Mouse (Mus musculus) neural tube, embryonic 12.5 days (tissue): ENCODE data around the gene Dcaf1. TPM values are rescaled to one million over a fixed set of nuclear protein-coding genes. Genes with fewer than 3 reads are reported as not detected.
A peak's percentile ranks its signal among the peaks of the same experiment; 100 is the strongest.

Experiments used
- ATAC-seq: fragments of 200-750 bp; cut with Nextera tagmentation; 2 replicates; pipeline ENCODE4 v1.8.0; 2017; ENCODE audit warnings: low read depth, mild to moderate bottlenecking, moderate TSS enrichment, moderate library complexity; ENCODE audit not compliant: low FRiP score
- H3K27ac ChIP-seq: fragments of 300-500 bp; sonication (generic); 2 replicates; pipeline ENCODE4 v1.5.1; 2016
- H3K27me3 ChIP-seq: fragments of 300-500 bp; sonication (generic); replicated peaks from 2 replicates; pipeline ENCODE4 v1.6.1; 2016; ENCODE audit warnings: mild to moderate bottlenecking
- H3K36me3 ChIP-seq: fragments of 300-500 bp; sonication (generic); 2 replicates; pipeline ENCODE4 v1.6.1; 2016; ENCODE audit warnings: mild to moderate bottlenecking
- H3K4me1 ChIP-seq: fragments of 300-500 bp; sonication (generic); 2 replicates; pipeline ENCODE4 v1.6.1; 2016
- H3K4me2 ChIP-seq: fragments of 300-500 bp; sonication (generic); replicated peaks from 2 replicates; pipeline ENCODE4 v1.6.1; 2016; ENCODE audit warnings: mild to moderate bottlenecking
- H3K4me3 ChIP-seq: fragments of 300-500 bp; sonication (generic); 2 replicates; pipeline ENCODE4 v1.5.1; 2016
- H3K9ac ChIP-seq: fragments of 300-500 bp; sonication (generic); 2 replicates; pipeline ENCODE4 v1.6.1; 2016; ENCODE audit warnings: mild to moderate bottlenecking
- H3K9me3 ChIP-seq: fragments of 300-500 bp; sonication (generic); 2 replicates; pipeline ENCODE4 v1.6.1; 2016; ENCODE audit warnings: mild to moderate bottlenecking
- WGBS: fragments of 180-500 bp; shearing (Covaris S2); methylation state at CpG from one replicate; pipeline ENCODE4 v1.1.7; 2016; 5-methylcytosine and 5-hydroxymethylcytosine counted together
- polyA plus RNA-seq: library from polyadenylated mRNA; unstranded; fragments of >200 nt; fragmentation: Nextera tagmentation; extraction: Ambion mirVana; gene quantifications from 2 replicates; pipeline ENCODE4 v1.2.1, GENCODE M21; 2016

The Dcaf1 gene
- 22.3 and 24.0 TPM in 2 replicates for polyA plus RNA-seq

DNA sequence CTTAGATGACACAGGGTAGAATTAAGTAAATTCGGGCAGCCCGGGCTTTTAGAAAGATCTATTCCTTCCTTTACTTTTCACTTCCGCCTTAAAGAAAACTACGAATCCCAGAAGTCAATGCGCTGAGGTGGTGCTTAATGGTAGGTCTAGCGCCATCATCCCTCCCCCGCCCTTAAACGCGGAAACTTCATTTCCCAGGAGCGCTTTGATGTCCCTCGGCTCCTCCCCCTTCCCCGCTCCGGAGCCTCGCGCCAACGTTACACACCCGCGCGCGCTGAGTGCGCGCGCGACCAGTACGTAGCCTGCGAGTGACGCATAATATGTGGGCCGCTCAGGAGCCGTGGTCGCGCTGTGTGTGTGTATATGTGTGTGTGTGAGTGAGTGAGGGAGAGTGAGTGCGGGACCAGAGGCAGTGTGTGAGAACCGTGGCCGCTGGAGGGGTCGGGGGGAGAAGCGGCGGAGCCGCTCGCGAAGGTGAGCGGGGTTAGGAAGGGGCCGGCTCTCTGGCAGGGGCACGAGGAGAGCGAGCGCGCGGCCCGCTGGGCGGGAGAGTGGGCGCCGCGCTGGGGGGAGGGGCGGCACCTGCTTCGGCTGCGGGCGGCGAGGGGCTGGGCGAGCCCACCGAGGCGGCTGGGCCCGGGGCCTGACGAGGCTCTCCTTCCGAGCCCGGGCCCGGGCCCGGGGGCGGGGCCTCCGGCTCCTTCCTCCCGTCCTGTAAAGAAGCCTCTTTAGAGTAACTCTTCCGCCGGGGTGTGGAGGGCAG is at the start of gene Dcaf1:
Gene Dcaf1 (plus strand): TSS at position 257 of the 763 bp plus-strand sequence.
- Histone ChIP-seq H3K9me3 (no peaks in the 10 kb centered on the region), H3K9ac (peak within 1 kb of the TSS; percentile 85), H3K36me3 (no peaks in the 10 kb centered on the region), H3K27ac (peak within 1 kb of the TSS; percentile 82), H3K4me3 (peak within 1 kb of the TSS; percentile 96), H3K27me3 (no peaks in the 10 kb centered on the region), H3K4me2 (peak within 1 kb of the TSS; percentile 86), H3K4me1 (no peaks in the 10 kb centered on the region; the same call in 1 of the 2 replicates)
- peak; percentile 98 for ATAC-seq
- WGBS, result under 1% methylated on average over 68 of the region's 71 CpGs

DNA sequence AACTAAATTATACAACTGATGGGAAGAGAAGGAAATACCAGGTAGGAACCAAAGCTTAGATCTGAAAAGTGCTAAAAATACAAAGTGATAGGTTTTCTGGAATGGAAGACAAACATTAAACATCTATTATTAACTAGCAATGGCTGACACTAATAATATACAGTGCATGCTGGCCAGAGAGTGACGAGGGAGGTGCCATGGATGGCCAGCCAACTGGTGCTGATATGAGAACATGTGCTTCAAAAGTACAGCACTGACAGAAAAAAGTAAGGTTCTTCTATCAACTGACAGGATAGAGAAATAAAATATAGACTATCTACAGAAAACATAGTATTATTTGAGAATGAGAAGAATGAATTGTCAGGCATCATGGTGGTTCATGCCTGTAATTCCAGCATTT is 45.6 kb upstream of the Dcaf1 start:
- ATAC-seq, result no peak
- Histone ChIP-seq H3K4me2 (no peak overlapping the region), H3K36me3 (no peaks in the 10 kb centered on the region), H3K27me3 (no peaks in the 10 kb centered on the region), H3K9me3 (no peaks in the 10 kb centered on the region), H3K27ac (no peak overlapping the region), H3K4me1 (no peaks in the 10 kb centered on the region), H3K4me3 (no peak overlapping the region), H3K9ac (no peak overlapping the region)
- whole genome bisulfite sequencing, result 90% methylated on average over 1 of the region's 1 CpGs

DNA sequence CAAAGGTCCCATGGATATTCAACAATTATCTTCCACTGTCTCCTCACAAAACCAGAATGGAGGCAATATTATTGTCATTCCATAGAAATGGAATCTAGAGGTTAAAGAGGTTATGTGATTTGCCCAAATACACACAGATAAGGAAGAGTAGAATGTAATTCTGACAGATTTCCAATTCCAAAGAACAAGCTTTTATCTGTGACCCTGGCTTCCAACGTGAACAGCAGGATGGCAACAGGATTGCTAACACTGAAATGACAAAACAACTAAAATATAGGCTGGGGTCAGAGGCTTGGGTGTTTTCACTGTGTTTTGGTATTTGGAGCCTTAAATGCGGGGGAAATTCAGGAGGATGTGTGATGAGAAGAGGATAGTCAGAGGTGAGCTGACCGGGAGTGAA is 44.3 kb upstream of the Dcaf1 start:
- H3K9me3 ChIP-seq, result no peaks in the 10 kb centered on the region
- H3K4me3 ChIP-seq, result no peak overlapping the region
- H3K27me3 ChIP-seq, result no peaks in the 10 kb centered on the region
- WGBS, result 93% methylated on average over 3 of the region's 3 CpGs
- H3K4me1 ChIP-seq, result no peaks in the 10 kb centered on the region
- no peak overlapping the region for H3K27ac ChIP-seq
- no peak overlapping the region for H3K4me2 ChIP-seq
- H3K9ac ChIP-seq, result no peak overlapping the region
- no peak for ATAC-seq
- no peaks in the 10 kb centered on the region for H3K36me3 ChIP-seq

DNA sequence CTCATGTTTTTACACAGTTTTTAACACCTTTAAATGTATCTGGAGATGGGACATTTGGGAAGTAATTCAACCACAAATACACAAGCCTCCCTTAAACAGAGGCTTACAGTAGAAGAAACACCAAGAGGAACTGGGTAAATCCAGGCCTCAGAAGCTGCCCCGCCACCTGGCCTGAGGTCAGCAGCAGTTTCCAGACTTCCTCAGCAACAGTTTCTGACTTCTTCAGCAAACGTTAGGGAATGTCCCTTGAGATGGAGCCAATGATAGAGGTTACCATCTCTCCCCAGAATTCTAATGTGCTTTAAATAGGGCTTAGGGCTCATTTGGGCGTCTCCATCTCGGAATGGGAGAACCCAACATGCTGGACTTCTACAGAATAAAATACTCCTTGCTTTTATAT is 43.4 kb upstream of the Dcaf1 start:
- Histone ChIP-seq H3K27me3 (no peaks in the 10 kb centered on the region), H3K4me2 (no peak overlapping the region), H3K36me3 (no peaks in the 10 kb centered on the region), H3K9me3 (no peaks in the 10 kb centered on the region), H3K27ac (no peak overlapping the region), H3K4me3 (no peak overlapping the region), H3K4me1 (no peaks in the 10 kb centered on the region), H3K9ac (no peak overlapping the region)
- ATAC-seq, result no peak
- WGBS, result 91% methylated on average over 4 of the region's 4 CpGs

DNA sequence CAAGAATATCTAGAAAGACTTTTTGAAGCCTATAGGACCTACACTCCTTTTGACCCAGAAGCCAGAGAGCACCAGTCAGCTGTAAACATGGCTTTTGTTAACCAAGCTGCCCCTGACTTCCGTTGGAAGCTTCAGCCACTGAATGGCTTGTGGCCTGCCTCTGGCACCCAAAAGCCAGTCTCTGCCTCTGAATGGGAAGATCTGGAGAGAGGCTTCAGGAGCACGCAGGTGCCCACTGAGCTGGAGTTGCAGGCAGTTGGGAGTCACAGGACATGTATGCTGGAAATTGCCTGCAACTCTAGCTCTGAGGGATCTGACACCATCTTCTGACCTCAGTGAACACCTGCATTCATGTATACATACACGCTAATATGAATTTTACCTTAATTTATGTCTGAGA is 41.6 kb upstream of the Dcaf1 start:
- ATAC-seq, result no peak
- Histone ChIP-seq H3K27me3 (no peaks in the 10 kb centered on the region), H3K27ac (no peak overlapping the region), H3K4me1 (no peaks in the 10 kb centered on the region), H3K9ac (no peak overlapping the region), H3K9me3 (no peaks in the 10 kb centered on the region), H3K4me2 (no peak overlapping the region), H3K36me3 (no peaks in the 10 kb centered on the region), H3K4me3 (no peak overlapping the region)
- 85% methylated on average over 3 of the region's 3 CpGs for WGBS

DNA sequence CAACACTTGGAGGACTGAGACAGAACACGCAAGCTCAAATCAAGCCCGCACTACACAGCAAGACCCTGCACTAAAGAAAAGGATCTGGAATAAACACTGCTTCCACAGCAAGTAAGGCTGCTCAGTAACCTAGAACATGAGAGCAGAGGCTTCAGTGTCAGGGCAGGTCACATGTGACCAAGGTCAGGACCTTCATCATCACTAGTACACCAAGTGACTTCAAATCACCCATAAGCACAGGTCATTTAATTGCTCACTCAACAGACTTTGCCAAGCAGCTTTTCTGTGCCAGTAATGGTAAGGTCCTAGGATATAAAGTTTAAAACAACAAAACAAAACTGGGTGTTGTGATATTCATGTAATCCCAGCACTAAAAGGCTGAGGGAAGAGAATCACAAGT is 38.1 kb upstream of the Dcaf1 start:
- H3K4me2 ChIP-seq, result no peak overlapping the region
- H3K4me3 ChIP-seq, result no peak overlapping the region
- H3K36me3 ChIP-seq, result no peaks in the 10 kb centered on the region
- 100% methylated on average over 2 of the region's 2 CpGs for WGBS
- no peak for ATAC-seq
- H3K9ac ChIP-seq, result no peak overlapping the region
- no peaks in the 10 kb centered on the region for H3K9me3 ChIP-seq
- H3K27ac ChIP-seq, result no peak overlapping the region
- H3K4me1 ChIP-seq, result peaks cover 5% of the 10 kb centered on the region
- H3K27me3 ChIP-seq, result no peaks in the 10 kb centered on the region

DNA sequence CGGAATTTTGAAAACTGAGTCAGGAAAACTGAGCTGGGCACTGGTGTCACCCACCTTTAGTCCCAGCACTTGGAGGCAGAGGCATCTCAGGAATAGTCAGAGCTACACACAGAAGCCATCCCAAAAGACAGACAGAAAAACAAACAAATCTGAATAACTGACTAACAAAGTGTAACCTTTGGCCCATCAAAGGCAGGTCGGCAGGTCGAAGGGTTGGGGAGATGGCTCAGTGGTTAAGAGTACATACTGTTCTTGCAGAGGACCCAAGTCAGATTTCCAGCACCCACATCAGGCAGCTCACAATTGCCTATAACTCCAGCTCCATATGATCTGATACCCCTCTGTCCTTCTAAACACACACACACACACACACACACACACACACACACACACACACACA is 36.5 kb upstream of the Dcaf1 start:
- WGBS, result 88% methylated on average over 3 of the region's 3 CpGs
- H3K27ac ChIP-seq, result no peak overlapping the region
- no peak for ATAC-seq

DNA sequence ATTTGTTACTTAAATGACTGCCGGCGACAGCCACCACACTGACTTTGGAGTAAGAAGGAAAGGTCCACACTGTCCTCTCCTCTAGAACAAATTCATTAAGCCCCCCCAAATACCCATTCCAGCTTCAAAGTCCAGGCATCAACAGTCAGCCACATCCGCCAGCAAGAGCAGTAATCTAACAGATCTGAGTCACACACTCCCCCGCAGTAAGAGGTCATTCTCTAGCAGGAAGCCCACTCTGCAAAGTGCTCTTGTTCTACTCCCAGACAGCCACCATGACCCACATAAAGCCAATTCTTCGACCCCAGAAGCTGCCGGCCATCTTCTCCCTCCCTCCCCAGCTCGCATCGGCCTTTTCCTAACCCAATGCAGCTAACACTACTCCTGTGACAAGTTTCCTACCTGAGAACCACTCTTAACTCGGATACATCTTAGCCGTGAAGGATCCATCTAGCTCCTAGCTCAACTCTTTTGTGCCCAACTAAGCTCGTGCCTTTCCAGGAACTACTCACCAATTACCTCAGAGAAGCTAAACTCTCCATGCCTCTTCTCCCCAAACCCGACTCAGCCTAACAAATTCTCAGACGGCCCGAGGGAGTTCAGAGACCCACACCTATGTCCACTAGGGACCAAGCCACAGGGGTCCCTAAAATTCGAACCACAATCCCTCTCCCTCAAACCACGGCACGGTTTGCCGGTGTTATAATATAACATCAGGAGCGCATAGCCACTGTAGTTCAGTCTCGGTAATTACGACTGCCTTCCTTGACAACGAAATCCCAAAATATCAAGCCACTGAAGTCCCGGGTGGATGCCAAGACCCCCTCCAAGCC is 33.5 kb upstream of the Dcaf1 start:
- no peak; the same call in 1 of the 2 replicates for ATAC-seq
- Histone ChIP-seq H3K27ac (peak overlapping the region; percentile 74; the same call in 1 of the 2 replicates), H3K9ac (peak overlapping the region; percentile 99), H3K4me2 (peak overlapping the region; percentile 82), H3K4me1 (peaks cover 8% of the 10 kb centered on the region), H3K27me3 (no peaks in the 10 kb centered on the region), H3K36me3 (no peaks in the 10 kb centered on the region), H3K4me3 (peak overlapping the region; percentile 99), H3K9me3 (no peaks in the 10 kb centered on the region)
- WGBS, result 9% methylated on average over 23 of the region's 23 CpGs

More for the DNA sequence above, 36.5 kb upstream of the Dcaf1 start:
- Histone ChIP-seq H3K4me2 (no peak overlapping the region), H3K36me3 (no peaks in the 10 kb centered on the region), H3K27me3 (no peaks in the 10 kb centered on the region), H3K9me3 (no peaks in the 10 kb centered on the region), H3K4me3 (no peak overlapping the region), H3K4me1 (peaks cover 8% of the 10 kb centered on the region), H3K9ac (no peak overlapping the region)

DNA sequence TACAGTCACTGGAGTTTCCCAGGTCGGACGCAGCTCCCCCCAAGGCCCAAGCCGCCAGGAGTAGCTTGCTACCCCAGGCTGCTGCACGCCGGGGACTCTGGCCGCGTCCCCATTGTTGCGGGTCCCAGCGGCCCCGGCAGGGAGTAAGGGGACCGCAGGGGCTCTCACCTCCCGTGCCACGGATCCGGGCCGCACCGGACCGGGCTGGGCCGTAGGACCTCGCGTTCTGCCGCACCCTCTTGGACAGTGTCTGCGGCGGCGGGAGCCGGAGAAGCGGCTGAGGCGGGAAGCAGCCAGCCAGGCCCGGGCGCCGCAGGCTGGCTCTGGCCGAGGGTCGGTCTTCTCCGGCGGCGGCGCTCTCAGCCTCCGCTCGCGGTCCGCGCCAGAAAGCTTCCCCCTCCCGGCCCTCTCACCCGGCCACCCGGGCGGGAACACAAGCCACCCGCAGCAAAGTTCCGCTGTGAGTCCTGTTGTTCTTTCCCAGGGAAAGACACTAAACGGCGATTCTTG is 32.8 kb upstream of the Dcaf1 start, which contains the start of gene Rad54l2:
Gene Rad54l2 (minus strand): TSS at position 383 of the 510 bp plus-strand sequence.
- peak; percentile 88 for ATAC-seq
- WGBS, result under 1% methylated on average over 49 of the region's 49 CpGs

DNA sequence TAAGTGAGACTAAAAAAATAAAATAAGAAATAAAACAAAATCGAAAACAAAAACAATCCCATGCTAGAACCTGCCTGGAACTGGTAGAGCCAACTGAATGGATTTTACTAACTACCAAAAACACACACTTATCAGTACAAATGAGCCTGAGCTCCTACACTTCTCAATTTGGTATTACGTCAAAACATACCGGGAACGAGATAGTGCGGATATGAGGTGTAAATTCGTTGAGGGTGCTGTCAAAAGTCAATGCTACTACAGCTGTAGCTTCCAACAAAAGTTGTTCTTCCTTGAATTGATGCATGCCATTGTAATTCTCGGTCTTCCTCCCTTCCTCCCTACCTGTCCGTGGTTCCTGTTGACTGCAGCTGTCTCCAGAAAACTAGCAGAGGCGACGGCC is 32.3 kb upstream of the Dcaf1 start:
- peak overlapping the region; percentile 99; the same call in 1 of the 2 replicates for H3K9ac ChIP-seq
- H3K4me2 ChIP-seq, result peak overlapping the region; percentile 82
- ATAC-seq, result peak; percentile 22; the same call in 1 of the 2 replicates
- no peaks in the 10 kb centered on the region for H3K36me3 ChIP-seq
- H3K4me1 ChIP-seq, result peaks cover 8% of the 10 kb centered on the region
- H3K4me3 ChIP-seq, result peak overlapping the region; percentile 99
- H3K27ac ChIP-seq, result no peak overlapping the region
- no peaks in the 10 kb centered on the region for H3K9me3 ChIP-seq
- H3K27me3 ChIP-seq, result no peaks in the 10 kb centered on the region
- 24% methylated on average over 10 of the region's 10 CpGs for WGBS

More for the DNA sequence above, 32.8 kb upstream of the Dcaf1 start, which contains the start of gene Rad54l2:
- no peaks in the 10 kb centered on the region for H3K9me3 ChIP-seq
- peak within 1 kb of the TSS; percentile 99 for H3K9ac ChIP-seq
- H3K27me3 ChIP-seq, result no peaks in the 10 kb centered on the region
- H3K4me1 ChIP-seq, result peaks cover 8% of the 10 kb centered on the region
- H3K4me3 ChIP-seq, result peak within 1 kb of the TSS; percentile 99
- peak within 1 kb of the TSS; percentile 82 for H3K4me2 ChIP-seq
- H3K36me3 ChIP-seq, result no peaks in the 10 kb centered on the region
- peak within 1 kb of the TSS; percentile 74; the same call in 1 of the 2 replicates for H3K27ac ChIP-seq

DNA sequence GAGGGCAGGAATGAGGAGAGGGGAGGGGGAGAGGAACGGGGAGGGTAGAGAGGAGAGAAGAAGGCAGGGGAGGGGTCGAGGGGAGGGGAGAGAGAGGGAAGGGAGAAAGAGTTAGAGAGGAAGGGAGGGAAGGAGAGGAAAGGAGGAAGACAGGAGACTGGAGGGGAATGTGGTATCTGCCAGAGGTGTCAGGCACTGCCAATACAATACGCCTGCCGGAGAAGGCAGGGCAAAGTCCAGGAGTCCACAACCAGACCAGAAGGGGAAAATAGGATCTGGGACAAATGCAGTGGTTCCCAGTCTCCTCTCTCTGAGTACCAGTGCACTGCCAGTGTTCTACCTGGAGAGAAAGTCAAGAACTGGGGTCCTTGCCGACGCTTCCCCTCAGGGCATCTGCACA is 30.8 kb upstream of the Dcaf1 start:
- H3K9me3 ChIP-seq, result no peaks in the 10 kb centered on the region
- H3K27me3 ChIP-seq, result no peaks in the 10 kb centered on the region
- 74% methylated on average over 6 of the region's 6 CpGs for WGBS
- H3K4me3 ChIP-seq, result no peak overlapping the region
- H3K36me3 ChIP-seq, result no peaks in the 10 kb centered on the region
- no peak for ATAC-seq
- H3K4me2 ChIP-seq, result no peak overlapping the region
- H3K4me1 ChIP-seq, result peaks cover 8% of the 10 kb centered on the region
- H3K9ac ChIP-seq, result no peak overlapping the region
- no peak overlapping the region for H3K27ac ChIP-seq

DNA sequence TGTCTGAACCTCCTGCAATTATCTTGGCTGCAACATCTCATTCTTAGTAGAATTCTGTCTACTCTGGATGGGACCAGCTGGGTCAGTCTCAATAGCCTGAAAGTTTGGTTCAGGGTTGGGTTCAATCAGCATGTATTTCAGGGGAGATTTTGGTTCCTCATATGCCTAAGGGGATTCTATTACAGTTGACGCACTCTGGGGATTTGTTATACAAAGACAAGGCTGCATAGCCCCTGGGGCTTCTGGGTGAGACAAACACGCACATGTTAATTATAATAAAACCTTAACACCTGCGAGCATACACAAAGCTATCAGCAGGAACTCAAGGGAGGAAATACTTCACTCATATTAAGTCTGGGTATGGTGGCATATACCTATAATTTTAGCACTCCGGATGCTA is 15.2 kb upstream of the Dcaf1 start:
- WGBS, result 80% methylated on average over 4 of the region's 4 CpGs
- H3K9me3 ChIP-seq, result peaks cover 15% of the 10 kb centered on the region; the same call in 1 of the 2 replicates
- no peak overlapping the region for H3K27ac ChIP-seq
- no peak overlapping the region for H3K9ac ChIP-seq
- H3K4me2 ChIP-seq, result no peak overlapping the region
- H3K4me1 ChIP-seq, result no peaks in the 10 kb centered on the region
- H3K36me3 ChIP-seq, result no peaks in the 10 kb centered on the region
- no peaks in the 10 kb centered on the region for H3K27me3 ChIP-seq
- no peak for ATAC-seq
- H3K4me3 ChIP-seq, result no peak overlapping the region
